Mouse (Mus musculus) bone marrow macrophage, adult 2 months (primary cell): ENCODE data around the gene Prl8a6. TPM values are rescaled to one million over a fixed set of nuclear protein-coding genes. Genes with fewer than 3 reads are reported as not detected.

Source experiments
- H3K27ac ChIP-seq: 2 replicates; pipeline ENCODE4 v1.5.1; 2012; ENCODE audit warnings: low read depth, low read length; ENCODE audit not compliant: insufficient read depth
- H3K4me1 ChIP-seq: 2 replicates; pipeline ENCODE4 v1.6.1; 2012; ENCODE audit warnings: low read length; ENCODE audit not compliant: control insufficient read depth, insufficient read depth
- H3K4me3 ChIP-seq: 2 replicates; pipeline ENCODE4 v1.5.1; 2012; ENCODE audit warnings: mild to moderate bottlenecking, low read length, moderate library complexity; ENCODE audit not compliant: insufficient read depth
- CTCF ChIP-seq: IDR thresholded peaks from 2 replicates; pipeline ENCODE4 v1.5.1; 2012; ENCODE audit warnings: low read depth, mild to moderate bottlenecking, low read length, moderate library complexity
- POLR2A ChIP-seq: IDR thresholded peaks from 2 replicates; pipeline ENCODE4 v1.6.1; 2012; ENCODE audit warnings: mild to moderate bottlenecking, low read depth, low read length, borderline replicate concordance
- polyA plus RNA-seq: library from polyadenylated mRNA; stranded (reverse); fragments of >200 nt; gene quantifications from 2 replicates; pipeline ENCODE4 v1.2.4, GENCODE M21; 2012; ENCODE audit not compliant: missing spikeins, insufficient read depth, insufficient read length

Prl8a6 gene
- not detected in 2 replicates for polyA plus RNA-seq

DNA sequence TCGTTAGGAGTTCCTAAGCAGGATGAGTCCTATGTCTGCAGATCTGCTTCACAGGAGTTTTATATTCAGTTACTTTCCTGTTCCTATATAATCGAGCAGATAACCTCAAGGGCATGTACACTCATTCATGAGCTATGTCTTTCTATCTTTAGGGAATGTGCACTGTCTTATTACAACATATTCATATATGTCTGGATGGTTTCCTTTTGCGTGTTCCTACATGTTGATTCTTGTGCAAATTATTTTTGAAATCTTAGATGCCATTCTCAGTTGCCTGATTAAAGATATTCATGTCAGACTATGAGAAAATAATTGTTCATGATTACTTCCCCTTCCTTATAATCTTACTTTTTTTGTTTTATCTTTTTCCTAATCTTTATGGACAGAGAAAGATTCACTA, at the start of gene Prl8a6:
Gene Prl8a6, minus strand, starts transcription at position 101 of the 400 bp plus-strand sequence.
- Histone ChIP-seq H3K4me3 (no peak within 1 kb of the TSS), H3K4me1 (no peaks in the 10 kb centered on the region), H3K27ac (no peak within 1 kb of the TSS)
- TF ChIP-seq POLR2A (no peak), CTCF (no peak)

DNA sequence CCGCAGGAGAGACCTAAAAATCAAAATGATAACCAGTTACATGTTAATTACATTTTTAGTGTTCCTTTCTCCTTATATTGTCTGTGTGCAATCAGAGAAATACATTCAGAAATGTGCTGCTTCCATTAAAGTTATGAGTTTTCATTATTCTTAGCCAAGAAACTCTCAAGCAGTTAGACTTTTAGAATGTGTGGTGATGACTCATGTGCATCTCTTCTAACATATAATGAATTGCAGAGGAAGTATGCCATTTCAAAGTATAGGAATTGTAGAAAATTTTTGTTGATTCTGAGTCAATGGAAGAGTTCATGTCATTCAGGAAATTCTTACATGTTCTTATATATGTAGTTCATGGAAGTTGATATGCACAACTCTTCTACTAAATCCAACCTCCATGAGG, 5.3 kb downstream of the Prl8a6 start:
- TF ChIP-seq POLR2A (no peak), CTCF (no peak)
- Histone ChIP-seq H3K27ac (no peak overlapping the region), H3K4me1 (no peaks in the 10 kb centered on the region), H3K4me3 (no peak overlapping the region)

- no peak overlapping the region for H3K27ac ChIP-seq
Observed at GRCm38 (mm10) chr13:27413640-27414039, 24.8 kb downstream of the Prl8a6 start.

DNA sequence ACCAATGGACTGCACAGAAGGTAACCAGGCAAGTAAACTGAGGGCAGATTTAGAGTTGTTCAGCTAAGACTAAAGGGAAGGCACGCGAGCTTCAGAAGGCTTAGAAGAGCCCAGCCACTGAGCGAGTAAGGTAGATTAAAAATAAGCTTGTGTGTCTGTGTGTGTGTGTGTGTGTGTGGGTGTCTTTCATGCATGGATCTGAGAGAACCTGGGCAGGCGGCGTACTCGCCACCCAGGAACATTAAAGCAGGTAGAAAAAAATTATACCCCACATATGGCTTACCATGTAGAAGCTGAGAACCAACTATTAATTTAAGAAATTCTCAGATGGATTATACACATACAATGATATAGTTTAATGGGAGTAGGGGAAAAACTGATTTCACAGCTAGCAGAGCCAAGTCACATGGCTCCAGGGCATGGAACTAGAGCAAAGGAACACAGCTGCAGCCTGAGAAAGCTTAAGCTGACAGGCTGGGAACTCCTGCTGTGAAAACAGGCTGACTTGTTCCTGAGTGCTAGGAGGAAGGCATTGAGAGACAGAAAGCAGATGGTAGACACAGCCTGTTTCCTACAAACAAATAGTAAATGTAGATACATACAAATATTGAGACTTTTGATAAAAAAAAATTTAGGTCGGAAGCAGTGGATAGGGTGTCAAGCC, 39.3 kb downstream of the Prl8a6 start:
- H3K27ac ChIP-seq, result no peak overlapping the region
- no peaks in the 10 kb centered on the region for H3K4me1 ChIP-seq
- TF ChIP-seq CTCF (no peak), POLR2A (no peak)
- no peak overlapping the region for H3K4me3 ChIP-seq

More at GRCm38 (mm10) chr13:27413640-27414039, 24.8 kb downstream of the Prl8a6 start:
- TF ChIP-seq POLR2A (no peak), CTCF (no peak)
- Histone ChIP-seq H3K4me1 (no peaks in the 10 kb centered on the region), H3K4me3 (no peak overlapping the region)

DNA sequence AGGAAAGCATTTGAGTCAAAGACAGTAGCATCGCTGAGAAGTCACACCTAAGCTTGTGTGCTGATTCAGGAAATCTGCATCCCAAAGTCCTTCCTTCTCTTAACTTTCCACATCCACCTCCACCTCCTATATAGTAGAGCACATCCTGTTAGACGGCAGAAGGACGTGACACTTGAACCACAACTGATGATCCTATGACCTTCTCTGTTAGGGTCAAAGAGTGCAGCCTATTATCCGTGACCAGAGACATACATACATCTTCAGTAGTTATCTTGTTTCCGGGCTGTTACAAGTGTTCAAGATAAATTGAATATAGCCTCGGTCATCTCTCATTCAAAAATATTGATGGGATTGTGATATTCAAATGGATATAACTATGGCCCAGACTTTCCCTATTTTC, 47.7 kb downstream of the Prl8a6 start, which contains the start of gene Prl2b1:
Gene Prl2b1, minus strand, starts transcription at position 101 of the 400 bp plus-strand sequence.
- Histone ChIP-seq H3K27ac (no peak within 1 kb of the TSS), H3K4me1 (no peaks in the 10 kb centered on the region), H3K4me3 (no peak within 1 kb of the TSS)
- TF ChIP-seq CTCF (no peak), POLR2A (no peak)

Other genes with a start within 250 kb of the Prl8a6 start
- gene Prl3c1, start 242.0 kb downstream of the Prl8a6 start, polyA plus RNA-seq, result not detected in 2 replicates
- gene Prl3b1, start 196.8 kb downstream of the Prl8a6 start, polyA plus RNA-seq, result not detected in 2 replicates
- gene Prl3a1, start 179.3 kb downstream of the Prl8a6 start, polyA plus RNA-seq, result not detected in 2 replicates
- not detected in 2 replicates for gene Prl6a1, start 126.1 kb downstream of the Prl8a6 start, polyA plus RNA-seq
- gene Prl8a2, start 93.0 kb downstream of the Prl8a6 start, polyA plus RNA-seq, result not detected in 2 replicates
- not detected in 2 replicates for gene Prl2b1, start 47.8 kb downstream of the Prl8a6 start, polyA plus RNA-seq
- gene Prl8a8, start 74.5 kb upstream of the Prl8a6 start, polyA plus RNA-seq, result not detected in 2 replicates
- gene Prl8a9, start 125.9 kb upstream of the Prl8a6 start, polyA plus RNA-seq, result not detected in 2 replicates
- not detected in 2 replicates for gene Prl8a1, start 143.5 kb upstream of the Prl8a6 start, polyA plus RNA-seq
- gene Prl7b1, start 171.9 kb upstream of the Prl8a6 start, polyA plus RNA-seq, result not detected in 2 replicates
- not detected in 2 replicates for gene Prl7a1, start 203.8 kb upstream of the Prl8a6 start, polyA plus RNA-seq
- not detected in 2 replicates for gene Prl7a2, start 229.3 kb upstream of the Prl8a6 start, polyA plus RNA-seq